Mouse (Mus musculus): Measurements from ENCODE around the gene Dkk1. TPM values are rescaled to one million over a fixed set of nuclear protein-coding genes. Genes with fewer than 3 reads are reported as not detected.
"Not testable (repeated sequence)": the region's sequence is repeated elsewhere in the genome, so short reads cannot be mapped to it uniquely, and the experiment has no call there.

Gene Dkk1
- polyA plus RNA-seq, 1 experiment: not detected

DNA sequence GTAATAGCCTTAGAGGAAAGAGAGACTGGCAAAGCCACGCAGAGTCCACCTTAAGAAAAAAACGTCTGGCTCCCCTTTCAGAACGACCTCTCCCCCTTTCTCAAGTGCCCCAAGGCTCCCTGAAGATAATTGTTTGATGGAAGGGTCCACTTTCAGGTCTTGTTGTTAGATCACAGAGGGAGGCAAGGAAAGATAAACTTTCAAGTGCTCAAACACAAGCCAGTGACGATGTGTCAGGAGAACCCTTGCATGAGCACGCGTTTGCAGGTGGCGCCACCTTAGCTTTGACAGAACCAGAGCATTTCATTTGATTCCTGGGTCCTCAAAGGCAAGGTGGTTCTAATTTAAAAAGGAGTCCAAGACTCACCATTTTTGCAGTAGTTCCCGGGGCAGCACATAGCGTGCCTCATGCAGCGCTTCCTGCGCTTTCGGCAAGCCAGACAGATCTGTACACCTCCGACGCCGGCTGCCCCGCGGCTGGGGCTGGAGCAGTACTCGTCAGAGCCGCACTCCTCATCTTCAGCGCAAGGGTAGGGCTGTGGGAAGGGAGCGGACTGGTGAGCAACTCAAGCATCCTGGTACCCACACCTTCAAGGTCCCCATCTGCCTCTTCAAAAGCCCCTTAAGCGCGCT, 938 bp downstream of the Dkk1 start:
- Histone ChIP-seq H3K4me1 (ENCODE audit: control insufficient read depth, insufficient read depth, low read length) (no peaks in the 10 kb centered on the region), H3K4me3 (ENCODE audit: insufficient read depth, low read length) (no peak overlapping the region), H3K27ac (ENCODE audit: insufficient read depth, low read depth, low read length) (no peak overlapping the region)
- no peak for TF ChIP-seq CTCF (IDR thresholded peaks at IDR 0.05; ENCODE audit: low read depth, low read length)
- TF ChIP-seq POLR2A (IDR thresholded peaks at IDR 0.05; ENCODE audit: borderline replicate concordance, low read depth, low read length): no peak

DNA sequence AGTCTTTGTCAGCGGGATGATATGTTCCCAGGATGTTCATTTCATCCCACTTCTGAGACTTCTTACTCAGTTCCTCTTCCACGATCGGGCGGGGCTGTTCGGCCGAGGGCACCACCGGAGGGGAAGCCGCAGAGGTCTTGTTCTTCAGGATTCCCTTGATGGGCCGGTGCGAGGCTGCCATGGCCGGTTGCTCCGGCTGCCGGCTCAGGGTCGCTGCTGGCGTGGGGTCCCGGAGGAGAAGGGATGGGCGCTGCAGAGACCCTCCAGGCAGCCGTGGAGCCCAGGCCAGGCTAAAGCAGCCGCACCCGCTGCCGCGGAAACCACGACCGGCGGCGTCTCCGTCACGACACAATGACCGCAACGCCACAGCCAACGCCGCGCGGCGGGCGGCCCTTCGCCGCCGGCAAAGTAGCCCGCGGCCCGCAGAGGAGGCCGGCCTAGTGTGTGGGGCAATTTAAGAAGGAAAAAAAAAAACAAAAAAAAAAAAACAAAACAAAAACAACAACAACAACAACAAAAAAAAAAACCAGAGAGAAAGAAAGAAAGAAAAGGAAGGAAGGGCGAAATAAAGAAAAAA, 10.0 kb downstream of the Dkk1 start:
- H3K27ac ChIP-seq (ENCODE audit: insufficient read depth, low read depth, low read length); H3K4me1 ChIP-seq (ENCODE audit: control insufficient read depth, insufficient read depth, low read length): not testable (repeated sequence)
- peak overlapping the region; percentile 17; the same call in 1 of the 2 replicates for H3K4me3 ChIP-seq (ENCODE audit: insufficient read depth, low read length)

DNA sequence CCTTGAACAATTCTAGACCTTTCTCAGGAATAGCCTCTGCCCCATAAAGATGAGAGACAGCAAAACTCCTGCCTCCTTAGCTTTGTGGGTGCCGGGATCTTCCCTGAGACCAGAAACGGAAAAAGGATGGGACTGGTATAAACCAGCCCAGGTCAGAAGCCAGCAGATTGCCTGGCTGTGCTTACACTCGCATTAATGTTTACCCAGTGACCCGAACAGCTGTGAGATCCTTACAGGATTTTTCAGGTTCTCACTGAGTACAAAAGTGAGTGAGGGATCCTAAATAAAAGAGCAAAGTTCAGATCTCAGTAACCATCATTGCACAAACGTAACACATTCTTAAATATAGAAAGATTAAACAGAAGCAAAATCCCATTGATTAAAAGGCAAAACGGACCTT, 32.7 kb downstream of the Dkk1 start:
- TF ChIP-seq POLR2A (IDR thresholded peaks at IDR 0.05; ENCODE audit: borderline replicate concordance, low read depth, low read length) (no peak), CTCF (IDR thresholded peaks at IDR 0.05; ENCODE audit: low read depth, low read length) (no peak)
- no peaks in the 10 kb centered on the region for H3K4me1 ChIP-seq (ENCODE audit: control insufficient read depth, insufficient read depth, low read length)
- H3K4me3 ChIP-seq (ENCODE audit: insufficient read depth, low read length): no peak overlapping the region
- no peak overlapping the region for H3K27ac ChIP-seq (ENCODE audit: insufficient read depth, low read depth, low read length)

DNA sequence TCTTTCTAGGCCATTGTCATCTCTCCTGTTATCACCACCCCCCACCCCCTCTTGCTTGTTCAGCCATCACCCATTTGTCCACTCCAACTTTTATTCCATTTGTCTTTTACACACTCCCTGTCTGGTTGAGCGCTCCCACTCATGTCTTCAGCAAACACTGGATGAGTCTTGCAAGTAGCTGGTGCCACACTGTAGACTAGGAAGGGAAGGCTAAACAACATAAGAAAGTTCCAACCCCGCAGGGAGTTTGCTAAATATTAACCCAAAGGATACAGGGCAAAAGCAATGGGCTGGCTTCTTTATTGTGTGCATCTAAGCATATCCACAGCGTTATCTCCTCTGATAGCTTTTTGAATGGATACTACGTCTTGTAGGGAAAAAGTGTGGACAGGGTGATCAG, 39.0 kb downstream of the Dkk1 start:
- no peak overlapping the region for H3K27ac ChIP-seq (ENCODE audit: insufficient read depth, low read depth, low read length)
- no peaks in the 10 kb centered on the region for H3K4me1 ChIP-seq (ENCODE audit: control insufficient read depth, insufficient read depth, low read length)
- H3K4me3 ChIP-seq (ENCODE audit: insufficient read depth, low read length): no peak overlapping the region
- no peak for TF ChIP-seq CTCF (IDR thresholded peaks at IDR 0.05; ENCODE audit: low read depth, low read length)
- no peak for TF ChIP-seq POLR2A (IDR thresholded peaks at IDR 0.05; ENCODE audit: borderline replicate concordance, low read depth, low read length)

DNA sequence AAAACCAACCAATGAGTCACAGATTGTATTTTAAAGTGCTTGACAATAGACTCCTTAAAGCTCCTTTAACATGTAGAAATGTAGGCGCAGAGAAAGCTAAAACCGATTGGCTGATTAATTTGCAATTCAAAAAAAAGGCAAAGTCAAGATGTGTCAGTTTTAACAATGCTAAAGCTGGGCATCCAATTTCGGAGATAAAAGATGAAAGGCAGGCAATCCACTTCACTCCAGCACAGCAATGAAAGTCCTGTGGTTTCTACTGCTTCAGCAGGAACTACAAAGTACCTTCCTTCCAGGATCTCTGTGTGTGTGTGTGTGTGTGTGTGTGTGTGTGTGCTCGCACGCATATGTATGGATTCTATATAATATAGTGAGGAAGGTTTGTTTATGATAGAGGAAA, 44.0 kb downstream of the Dkk1 start:
- no peak overlapping the region for H3K4me3 ChIP-seq (ENCODE audit: insufficient read depth, low read length)
- TF ChIP-seq CTCF (IDR thresholded peaks at IDR 0.05; ENCODE audit: low read depth, low read length) (no peak), POLR2A (IDR thresholded peaks at IDR 0.05; ENCODE audit: borderline replicate concordance, low read depth, low read length) (no peak)
- no peaks in the 10 kb centered on the region for H3K4me1 ChIP-seq (ENCODE audit: control insufficient read depth, insufficient read depth, low read length)
- H3K27ac ChIP-seq (ENCODE audit: insufficient read depth, low read depth, low read length): no peak overlapping the region
